Mouse (Mus musculus) layer of hippocampus, adult 11-12 months (tissue): ENCODE results near the gene Pcsk5.

ENCODE experiments used
- DNase-seq: peaks from one replicate; pipeline ENCODE4 v3.0.0; 2022; ENCODE audit warnings: low spot score

Gene Pcsk5

GRCm38 (mm10) chr19:17393841-17394591 lies 443.4 kb downstream of the Pcsk5 start, which contains the start of gene Rfk:
Gene Rfk (plus strand): TSS chr19:17394043.
- DNase-seq = peak; percentile 88

- DNase-seq = no peak
Measured at GRCm38 (mm10) chr19:17392866-17393265, 444.6 kb downstream of the Pcsk5 start.

GRCm38 (mm10) chr19:17388404-17388803 lies 449.0 kb downstream of the Pcsk5 start:
- DNase-seq = peak; percentile 36

- DNase-seq = no peak
Measured at GRCm38 (mm10) chr19:17386424-17386823, 451.0 kb downstream of the Pcsk5 start.

- DNase-seq = no peak
Measured at GRCm38 (mm10) chr19:17385426-17385825, 452.0 kb downstream of the Pcsk5 start.

GRCm38 (mm10) chr19:17385022-17385421 lies 452.4 kb downstream of the Pcsk5 start:
- no peak for DNase-seq

GRCm38 (mm10) chr19:17382807-17383397 lies 454.5 kb downstream of the Pcsk5 start:
- no peak for DNase-seq
